Mouse (Mus musculus) layer of hippocampus, postnatal 25 days (tissue): Measurements from ENCODE around the gene Stx4a. TPM values are rescaled to one million over a fixed set of nuclear protein-coding genes. Genes with fewer than 3 reads are reported as not detected.
"Not testable (repeated sequence)": the region's sequence is repeated elsewhere in the genome, so short reads cannot be mapped to it uniquely, and the experiment has no call there.

Experiments
- DNase-seq, 2 experiments: peaks; one replicate each; pipeline ENCODE4 v3.0.0; 2022; ENCODE audit warnings: mixed read lengths in 2 of 2, low spot score in 1 of 2; ENCODE audit errors: extremely low spot score in 1 of 2
- total RNA-seq, 2 experiments: library from RNA; stranded (reverse); gene quantifications; 2 replicates each; pipeline ENCODE4 v1.2.3; 2021

Gene Stx4a
- total RNA-seq, 2 experiments from 2014 or later: 59.9 to 62.5 TPM

DNA sequence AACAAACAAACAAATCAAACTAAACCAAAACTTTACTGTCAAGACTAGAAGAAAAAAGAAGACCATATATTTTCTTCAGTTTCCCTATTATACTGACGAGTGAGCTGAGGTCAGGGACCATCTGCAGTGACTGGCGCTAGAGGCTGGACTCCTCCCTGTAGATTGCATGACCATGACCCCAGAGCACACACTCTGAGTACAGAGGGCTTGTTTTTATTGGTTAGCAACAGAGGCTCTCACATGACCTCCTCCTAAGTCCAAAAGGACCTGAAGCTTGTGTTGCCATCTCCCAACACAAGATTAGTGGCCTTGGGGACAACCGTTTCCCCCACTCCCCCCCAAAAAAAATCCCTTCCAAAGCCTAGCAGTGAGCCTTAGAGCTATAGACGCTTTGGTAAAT is 10.3 kb upstream of the Stx4a start:
- no peak for DNase-seq

DNA sequence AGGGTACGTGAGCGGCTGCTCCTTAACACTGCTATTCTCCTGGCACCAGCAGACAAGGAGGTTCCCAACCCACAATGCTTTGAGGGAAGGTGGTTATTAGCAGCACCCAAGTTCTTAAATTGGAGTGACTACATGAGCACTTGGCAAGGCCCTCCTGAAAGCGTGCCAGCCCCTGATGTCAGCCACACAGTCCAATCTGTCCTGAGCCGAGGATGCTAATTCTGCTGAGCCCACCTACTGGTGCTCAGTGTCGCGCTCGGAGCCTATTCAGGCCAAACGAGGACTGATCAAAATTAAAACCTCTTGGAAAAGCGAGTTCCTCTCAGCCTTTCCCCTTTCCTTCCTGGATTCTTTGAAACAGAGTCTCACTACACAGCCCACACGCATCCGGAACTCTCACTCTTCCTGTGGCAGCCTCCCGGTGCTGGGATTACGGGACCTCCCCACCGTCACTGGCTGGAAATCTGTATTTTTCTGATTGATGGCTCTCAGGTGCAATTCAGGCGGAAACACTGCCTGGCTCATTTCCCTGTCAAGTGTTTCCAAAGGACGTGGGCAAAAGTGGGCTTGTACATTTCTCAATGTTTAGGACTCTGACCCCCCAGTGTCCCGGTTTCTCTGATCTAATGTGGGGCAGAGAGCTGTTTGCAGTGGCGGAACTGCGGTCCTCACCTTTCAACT is 9.7 kb upstream of the Stx4a start:
- DNase-seq: peak in 1 of 2 experiments; percentile 72

DNA sequence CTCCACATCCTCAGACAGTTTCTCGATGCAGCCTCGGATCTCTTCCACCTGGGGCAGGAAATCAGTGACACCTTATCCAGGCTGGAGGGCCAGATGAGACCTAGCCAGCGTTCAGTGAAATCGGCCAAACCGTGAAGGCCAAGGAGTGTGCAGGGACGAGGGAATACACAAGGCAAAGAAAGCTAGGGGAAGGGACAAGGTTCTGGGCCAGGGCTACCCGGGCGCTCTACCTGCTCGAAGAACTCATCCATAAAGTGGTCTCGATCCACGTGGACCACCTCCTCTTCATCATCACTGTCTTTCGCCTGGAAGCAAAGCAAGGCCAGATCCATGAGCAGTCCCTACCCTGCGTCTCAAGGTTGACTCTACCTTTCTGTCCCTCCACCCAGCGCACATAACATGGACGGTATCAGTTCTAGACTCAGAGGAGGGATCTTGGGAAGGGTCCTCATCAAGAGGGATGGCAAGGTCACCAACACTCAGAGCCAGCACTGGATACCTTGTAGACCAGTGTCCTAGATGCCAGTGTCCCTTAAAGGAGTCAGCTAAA is 8.9 kb upstream of the Stx4a start:
- DNase-seq: no peak

DNA sequence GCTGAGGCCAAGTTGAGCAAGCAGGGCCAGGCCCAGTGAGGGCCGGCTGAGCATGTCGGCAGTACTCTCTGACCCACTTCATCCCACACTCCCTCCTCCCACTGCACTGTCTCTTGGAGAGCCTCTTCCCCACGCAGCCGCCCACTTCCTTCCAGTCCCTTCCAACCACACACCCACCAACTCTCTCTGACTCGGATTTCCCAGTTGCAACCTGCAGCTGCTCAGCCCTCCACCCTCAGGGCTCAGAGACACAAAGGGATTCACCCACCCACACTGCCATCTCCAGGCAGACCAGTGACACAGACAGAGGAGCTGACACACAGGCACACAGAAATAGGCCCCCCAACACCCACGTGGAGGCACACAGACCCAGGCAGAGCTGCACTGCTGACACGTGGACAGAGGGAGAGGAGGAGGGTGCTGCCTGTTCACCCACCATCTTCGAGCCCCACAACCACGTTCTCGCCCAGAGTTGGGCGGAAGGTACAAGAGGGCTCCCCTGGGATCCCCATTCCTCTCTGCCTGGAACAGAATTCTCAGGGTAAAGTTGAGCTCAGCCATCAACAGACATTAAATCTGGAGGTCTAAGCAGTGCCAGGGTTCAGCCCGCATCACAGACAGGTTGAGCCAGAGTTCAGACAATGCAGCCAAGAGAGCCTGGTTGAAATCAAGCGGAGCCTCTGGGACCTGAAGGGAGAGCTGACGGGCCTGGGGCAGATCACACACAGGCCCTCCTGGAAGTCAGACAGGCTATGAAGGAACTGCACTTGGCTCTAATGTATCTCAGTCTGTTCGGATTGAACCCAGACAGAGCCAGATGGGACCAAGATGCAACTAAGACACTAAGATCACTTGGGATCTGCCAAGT is 7.9 kb upstream of the Stx4a start:
- DNase-seq: no peak

DNA sequence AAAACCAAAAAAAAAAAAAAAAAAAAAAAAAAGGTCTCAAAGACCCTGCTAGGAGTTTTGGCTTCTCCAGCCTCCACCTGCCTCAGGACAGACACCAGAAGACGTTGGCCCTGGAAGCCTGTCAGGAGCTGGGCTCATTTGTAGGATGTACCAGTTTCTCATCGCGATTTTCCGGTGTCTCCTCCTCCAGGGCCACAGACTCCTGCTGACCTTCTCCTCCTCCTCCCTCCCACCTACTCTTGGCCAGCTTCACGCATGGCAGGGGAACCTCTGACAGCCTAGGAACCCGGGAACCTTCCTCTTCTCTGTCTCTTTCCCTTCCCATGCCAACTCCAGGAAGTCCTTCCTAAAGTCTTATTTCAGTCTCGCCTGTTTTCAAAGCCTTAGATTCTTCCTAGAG is 7.0 kb upstream of the Stx4a start:
- no peak for DNase-seq

DNA sequence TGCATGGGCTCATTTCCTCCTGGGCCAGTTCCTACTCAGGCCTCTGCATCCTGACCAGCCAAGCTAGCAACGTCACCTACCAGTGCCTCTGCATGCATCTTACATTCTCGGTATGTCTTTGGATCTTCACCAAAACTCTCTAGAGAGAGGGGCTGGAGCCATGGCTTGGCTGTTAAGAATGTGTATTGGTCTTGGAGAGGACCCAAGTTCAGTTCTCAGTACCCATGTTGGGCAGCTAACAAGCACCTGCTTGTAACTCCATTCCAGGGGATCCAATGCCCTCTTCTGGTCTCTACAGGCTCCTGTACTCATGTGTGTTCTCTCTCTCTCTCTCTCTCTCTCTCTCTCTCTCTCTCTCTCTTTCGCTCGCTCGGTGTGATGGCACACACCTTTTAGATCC is 6.3 kb upstream of the Stx4a start:
- DNase-seq: no peak

DNA sequence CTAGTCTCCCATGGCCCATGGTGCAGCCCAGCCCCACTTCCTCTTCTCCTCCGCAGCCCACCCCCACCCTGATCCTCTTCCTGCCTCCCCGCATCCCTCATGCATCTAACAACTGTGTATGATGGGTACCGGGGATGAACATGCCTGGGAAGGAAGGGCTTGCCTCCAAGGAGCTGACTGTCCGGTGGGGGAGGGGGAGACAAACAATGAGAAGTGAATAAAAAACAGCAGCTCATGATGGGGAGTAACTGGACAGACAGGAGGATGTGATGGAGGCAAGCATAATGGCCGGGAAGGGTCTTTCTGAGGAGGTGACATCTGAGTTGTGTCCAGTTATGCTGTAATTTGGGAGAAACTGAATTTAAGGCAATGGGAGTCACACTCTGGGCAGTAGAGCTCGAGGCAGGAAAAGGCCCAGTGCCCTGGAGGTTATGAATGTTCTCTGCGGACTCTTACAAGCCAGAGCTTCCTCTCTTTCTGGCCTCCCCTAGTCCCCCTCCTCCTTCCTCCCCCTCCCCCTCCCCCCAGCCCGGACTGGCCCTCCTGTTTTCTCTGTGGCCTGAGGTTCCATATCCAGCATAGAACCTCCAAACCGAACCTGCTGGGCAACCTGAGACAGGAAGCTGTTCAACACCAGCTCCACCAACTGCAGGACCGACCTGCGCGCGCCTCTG is 3.1 kb upstream of the Stx4a start:
- DNase-seq: no peak

DNA sequence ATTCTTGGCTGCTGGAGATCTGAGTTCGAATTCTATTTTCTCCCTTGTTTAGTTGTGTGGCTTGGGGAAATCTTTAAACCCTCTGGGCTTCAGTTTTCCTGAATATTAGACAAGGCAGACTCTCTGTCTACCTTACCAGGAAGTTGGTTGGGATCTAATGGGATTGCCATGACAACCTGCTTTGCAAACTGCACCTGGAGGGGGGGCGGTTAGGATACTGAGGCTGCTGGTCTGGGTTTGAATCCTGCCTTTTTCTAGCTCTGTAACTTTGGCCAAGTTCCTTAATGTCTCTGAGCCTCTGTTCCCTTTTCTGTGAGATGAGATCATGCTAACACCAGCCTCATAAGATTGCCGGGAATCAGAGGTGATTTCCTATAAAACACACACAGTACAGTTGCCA is 1.6 kb upstream of the Stx4a start:
- no peak for DNase-seq

DNA sequence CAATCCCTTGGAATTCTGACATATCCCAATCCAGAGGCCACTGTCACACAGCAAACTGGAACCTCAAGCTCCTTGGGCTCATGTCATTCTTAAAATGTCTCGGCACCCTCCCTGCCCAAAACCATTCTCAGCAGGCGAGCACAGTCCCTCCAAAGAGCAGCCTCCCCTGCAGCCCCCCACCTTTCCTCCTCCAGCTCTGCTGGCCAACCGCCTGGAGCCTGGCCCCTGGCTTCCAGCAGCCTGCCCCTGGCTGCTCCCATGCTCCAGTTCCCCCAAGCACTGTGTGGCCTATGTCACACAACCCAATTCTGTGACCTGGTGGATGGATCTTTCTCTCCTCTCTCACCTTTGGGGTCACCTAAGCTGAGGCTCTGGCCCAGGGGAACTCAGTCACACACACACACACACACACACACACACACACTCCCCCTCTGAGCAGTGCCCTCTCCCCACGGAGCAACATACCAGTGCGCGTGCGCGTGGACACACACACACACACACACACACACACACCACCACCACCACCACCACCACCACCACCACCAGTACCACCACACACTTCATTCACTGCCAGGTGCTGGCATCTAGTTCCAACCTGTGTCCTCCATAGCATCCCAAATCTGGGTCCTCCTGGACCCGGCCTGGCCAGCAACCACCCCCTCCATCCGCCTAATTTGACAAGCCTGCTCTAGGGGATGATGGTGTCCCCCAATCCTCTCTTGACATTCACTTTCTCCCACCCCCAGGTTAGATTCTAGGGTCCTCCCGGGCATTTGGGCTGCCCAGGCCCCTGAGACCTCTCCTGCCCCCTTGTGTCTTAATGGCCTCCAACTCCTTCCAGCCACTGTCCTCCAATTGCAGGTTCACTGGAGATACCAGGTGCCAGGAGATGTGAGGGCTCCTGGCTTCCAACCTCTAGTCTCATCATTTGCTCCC is 590 bp upstream of the Stx4a start:
- DNase-seq: peak in 1 of 2 experiments; percentile 45

DNA sequence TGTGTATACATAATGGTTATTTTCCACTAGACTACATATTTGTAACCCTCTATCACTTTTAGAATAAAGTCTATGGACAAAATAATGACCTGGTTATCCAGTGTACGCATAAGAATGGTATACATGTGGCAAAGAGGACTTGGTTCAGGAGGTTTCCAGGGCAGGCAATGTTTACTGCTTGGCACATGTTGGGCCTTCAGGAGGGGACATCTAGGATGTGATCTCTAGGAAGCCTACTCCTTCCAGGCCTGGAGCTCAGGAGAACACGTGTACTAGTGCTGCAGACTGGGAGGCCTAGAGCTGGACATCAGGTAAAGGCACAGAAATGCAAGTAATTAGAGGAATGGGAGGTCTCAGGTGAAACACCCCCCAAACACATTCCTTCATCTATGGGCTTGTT is 11.5 kb downstream of the Stx4a start:
- no peak for DNase-seq

DNA sequence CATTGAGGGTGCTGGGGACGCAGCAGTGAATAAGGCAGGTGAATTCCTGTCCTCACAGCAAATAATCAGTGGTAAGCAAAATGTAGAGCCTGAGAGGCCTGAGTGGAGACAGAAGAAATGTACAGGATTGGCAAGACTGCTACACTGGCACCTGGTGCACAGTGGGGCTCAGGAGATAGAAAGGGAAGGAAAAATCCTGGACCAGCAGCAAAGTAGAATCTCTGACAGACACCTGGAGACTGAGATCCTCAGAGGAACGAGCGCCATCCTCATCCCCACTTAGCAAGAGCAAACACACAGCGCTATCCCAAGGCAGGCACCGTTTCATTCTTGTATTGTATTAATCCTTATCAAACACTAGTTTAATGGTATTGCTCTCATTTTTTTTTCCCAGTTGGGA is 13.4 kb downstream of the Stx4a start:
- DNase-seq: no peak

DNA sequence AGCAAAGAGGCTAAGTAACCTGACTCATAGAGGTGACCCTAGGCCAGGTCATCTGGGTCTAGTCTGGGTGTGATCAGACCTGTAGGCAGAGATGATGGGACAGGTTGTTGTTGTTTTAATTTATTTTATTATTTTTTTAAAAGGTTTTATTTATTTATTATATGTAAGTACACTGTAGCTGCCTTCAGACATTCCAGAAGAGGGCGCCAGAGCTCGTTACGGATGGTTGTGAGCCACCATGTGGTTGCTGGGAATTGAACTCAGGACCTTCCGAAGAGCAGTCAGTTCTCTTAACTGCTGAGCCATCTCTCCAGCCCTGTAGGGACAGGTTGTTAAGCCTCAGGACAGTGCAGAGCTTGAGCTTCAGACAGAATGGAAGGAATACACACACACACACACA is 13.8 kb downstream of the Stx4a start:
- not testable (repeated sequence) for DNase-seq

DNA sequence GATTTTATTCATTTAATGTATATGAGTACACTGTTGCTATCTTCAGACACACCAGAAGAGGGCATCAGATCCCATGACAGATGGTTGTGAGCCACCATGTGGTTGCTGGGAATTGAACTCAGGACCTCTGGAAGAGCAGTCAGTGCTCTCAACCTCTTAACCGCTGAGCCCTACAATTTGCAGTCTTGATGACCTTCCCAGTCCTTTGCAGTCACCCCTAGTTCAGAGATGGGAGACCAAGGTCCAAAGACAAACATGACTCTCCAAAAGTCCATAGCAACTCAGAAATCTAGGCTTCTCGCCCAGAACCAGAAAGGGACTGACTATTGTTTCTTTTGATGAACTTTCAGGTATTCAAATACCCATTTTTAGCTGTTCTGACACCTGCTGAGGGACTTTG is 15.9 kb downstream of the Stx4a start:
- not testable (repeated sequence) for DNase-seq

DNA sequence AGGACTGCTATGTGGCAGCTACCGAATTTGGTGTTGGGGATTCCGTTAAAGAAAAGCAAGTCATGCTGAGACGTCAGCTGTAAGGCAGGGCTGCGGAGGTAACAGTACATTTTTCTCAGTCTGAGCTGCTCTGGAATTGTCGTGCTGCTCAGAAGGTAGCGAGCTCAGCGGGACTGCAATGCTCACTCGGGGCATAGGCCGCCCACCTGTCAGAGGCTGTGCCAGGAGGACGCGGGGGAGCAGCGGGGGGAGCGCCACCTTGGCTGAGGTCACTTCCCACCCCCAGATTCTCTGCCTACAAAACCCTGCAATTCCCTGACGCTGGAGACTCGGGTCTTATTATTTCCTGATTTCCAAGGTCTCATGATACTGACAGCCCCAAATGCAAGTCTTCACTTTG is 16.8 kb downstream of the Stx4a start:
- peak in 1 of 2 experiments; percentile 38 for DNase-seq

DNA sequence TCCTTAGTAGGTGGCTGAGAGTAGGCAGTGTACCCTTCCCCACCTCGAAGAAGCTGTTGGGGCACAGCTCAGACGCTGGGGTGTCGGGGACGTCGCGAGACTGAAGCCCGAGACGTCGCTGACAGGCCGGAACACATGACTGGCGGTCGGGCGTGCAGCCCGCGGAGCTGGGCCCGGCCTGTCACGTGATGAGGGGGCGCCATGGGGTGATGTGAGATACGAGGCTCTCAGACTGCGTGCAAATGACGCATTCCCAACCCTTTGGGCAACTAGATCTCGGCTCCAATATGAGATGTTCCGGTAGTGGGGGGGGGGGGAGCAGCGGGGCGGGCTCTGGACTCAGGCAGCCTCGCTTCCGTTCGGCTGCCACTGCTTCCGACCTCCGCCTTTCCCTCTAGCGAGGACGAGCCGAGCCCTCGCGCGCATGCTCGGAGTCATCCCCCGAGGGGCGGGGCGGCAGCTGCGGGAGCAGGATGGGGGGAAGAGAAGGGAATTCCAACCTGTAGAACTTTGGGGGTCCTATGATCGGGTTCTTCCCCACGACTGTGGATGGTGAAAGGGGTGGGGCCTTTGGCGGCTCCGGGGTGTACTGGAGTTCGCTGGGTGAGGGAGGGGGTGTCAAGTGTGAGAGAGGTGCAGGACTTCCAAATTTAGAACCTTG is 17.4 kb downstream of the Stx4a start:
- peak; percentile 82 to 88 for DNase-seq

DNA sequence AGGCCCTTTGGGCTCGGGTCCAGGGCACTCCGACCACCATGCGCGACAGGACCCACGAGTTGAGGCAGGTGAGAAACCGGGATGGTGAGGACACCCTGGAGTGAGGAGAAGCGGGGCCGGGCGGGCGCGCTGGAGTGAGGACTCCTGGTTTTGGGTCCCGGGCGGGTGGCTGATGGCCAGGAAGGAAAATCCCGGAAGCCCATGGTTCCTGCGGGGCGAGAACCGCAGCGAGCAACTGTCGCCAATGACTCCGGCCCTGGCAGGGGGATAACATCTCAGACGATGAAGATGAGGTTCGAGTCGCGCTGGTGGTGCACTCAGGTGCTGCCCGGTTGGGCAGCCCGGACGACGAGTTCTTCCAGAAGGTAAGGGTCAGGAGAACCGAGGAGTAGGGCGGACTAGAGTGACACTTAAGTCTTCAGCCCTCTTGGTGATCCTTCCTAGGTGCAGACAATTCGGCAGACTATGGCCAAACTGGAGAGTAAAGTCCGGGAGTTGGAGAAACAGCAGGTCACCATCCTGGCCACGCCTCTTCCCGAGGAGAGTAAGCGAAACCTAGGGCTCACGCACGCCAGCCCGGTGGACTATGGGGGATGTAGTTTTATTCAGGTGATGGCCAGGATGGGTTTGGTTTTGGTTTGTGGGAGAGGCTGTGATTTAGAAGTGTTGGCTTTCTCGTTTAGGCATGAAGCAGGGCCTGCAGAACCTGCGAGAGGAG is 18.1 kb downstream of the Stx4a start:
- DNase-seq: peak; percentile 39 to 59

DNA sequence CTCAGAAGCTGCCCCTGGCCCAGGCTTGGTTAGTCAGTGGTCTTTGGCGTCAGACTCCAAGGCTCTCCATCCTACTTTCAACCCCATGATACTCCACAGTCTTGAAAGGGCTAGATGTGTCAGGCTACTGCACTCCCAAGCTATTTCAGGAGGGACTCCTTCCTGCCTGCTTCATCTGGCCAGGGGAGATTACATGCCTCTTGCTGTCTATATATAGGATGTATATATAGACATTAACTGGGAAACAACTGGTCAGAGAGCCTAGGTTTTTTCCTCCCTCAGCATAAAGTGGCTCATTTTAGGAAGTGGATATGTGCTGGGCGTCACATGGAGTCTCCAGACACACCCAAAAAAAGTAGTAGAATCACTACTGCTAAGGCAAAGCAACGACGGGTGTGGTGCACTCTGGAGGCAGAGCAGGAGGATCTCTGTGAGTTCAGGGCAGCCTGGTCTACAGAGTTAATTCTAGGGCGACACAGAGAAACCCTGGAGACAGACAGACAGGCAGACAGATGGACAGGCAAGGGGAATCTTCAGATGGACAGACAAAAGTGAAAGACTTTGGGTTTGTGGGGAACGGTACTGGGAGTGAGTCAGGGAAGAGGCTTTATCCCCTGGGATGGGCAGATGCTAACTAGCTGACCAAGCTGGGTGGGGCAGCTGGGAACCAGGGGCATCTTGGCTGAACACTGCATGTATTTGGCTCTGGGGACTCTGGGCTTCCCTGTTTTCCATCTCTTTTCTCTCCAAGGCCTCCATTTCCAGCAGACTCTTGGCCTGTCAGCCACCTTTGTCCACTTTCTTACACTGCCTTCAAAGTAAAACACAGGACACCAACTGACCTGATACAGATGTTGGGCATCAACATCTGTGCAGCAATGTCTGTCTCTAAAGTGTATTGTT is 26.1 kb downstream of the Stx4a start:
- DNase-seq: no peak

DNA sequence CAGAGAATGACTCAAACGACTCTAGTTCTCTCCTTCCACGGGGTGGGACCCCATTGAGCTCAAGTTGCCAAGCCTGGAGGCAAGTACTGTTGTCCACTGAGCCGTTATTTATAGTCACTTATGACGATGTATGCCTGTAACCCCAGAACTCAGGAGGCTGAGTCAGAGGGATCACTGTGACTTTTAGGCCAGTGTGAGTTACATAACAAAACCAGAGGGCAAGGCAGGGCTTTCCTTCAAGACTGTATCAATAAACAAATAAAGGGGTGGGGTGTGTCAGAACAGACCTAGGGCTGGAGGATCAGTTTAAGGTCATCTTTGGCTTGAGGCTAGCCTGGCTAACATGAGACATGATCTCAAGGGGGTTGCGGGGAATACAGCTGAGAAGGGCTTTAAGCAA is 26.8 kb downstream of the Stx4a start:
- no peak for DNase-seq
